Mouse (Mus musculus): ENCODE results near the gene Slc37a1.

- TF ChIP-seq POLR2A (IDR thresholded peaks at IDR 0.05; ENCODE audit: insufficient read depth, low read depth, low read length), result no peak
- no peak for TF ChIP-seq CTCF (IDR thresholded peaks at IDR 0.05; ENCODE audit: insufficient read depth, low read depth, low read length)
Measured at GRCm38 (mm10) chr17:31326220-31326852, 39.7 kb downstream of the Slc37a1 start.
